Mouse (Mus musculus): ENCODE measurements around the gene Pitpnc1.

GRCm38 (mm10) chr11:107466611-107467391 is 3.7 kb downstream of the Pitpnc1 start:
- TF ChIP-seq CTCF (IDR thresholded peaks at IDR 0.05; ENCODE audit: low read depth) (no peak), EP300 (IDR thresholded peaks at IDR 0.05; ENCODE audit: low read depth) (no peak)
